In genomic region chr14:81341058-81341457, GRCm38 (mm10) we compare ENCODE assay signal across 16 mouse cellular contexts.
"Had no signal": no experiment of that assay in that cellular context is flagged by ENCODE, and none has a peak within 500 bp of the region (broad histone marks: within the 10 kb centered on the region; RNA-seq: fewer than 3 reads in every experiment).

No protein-coding gene starts in this region.

- H3K9me3 ChIP-seq: neural tube, embryonic 13.5 days; neural tube, embryonic 15.5 days; stomach, embryonic 15.5 days had no signal

- H3K9ac ChIP-seq: neural tube, embryonic 13.5 days; neural tube, embryonic 15.5 days; stomach, embryonic 15.5 days had no signal

- H3K36me3 ChIP-seq: neural tube, embryonic 13.5 days; neural tube, embryonic 15.5 days; stomach, embryonic 15.5 days had no signal

- H3K4me2 ChIP-seq: neural tube, embryonic 13.5 days; neural tube, embryonic 15.5 days; stomach, embryonic 15.5 days had no signal

- H3K27ac ChIP-seq: neural tube, embryonic 13.5 days; neural tube, embryonic 15.5 days; stomach, embryonic 15.5 days; stomach, postnatal 0 days had no signal

- H3K4me1 ChIP-seq: neural tube, embryonic 13.5 days; neural tube, embryonic 15.5 days; stomach, embryonic 15.5 days had no signal

- H3K4me3 ChIP-seq: neural tube, embryonic 13.5 days; neural tube, embryonic 15.5 days; stomach, embryonic 15.5 days had no signal

- DNase-seq: retina, postnatal 1 day; right cerebral cortex, adult 18-20 months; right cerebral cortex, postnatal 14 days; right cerebral cortex, postnatal 25 days; right cerebral cortex, postnatal 4 days; spleen, adult 18-20 months; thymus, adult 18-20 months; thymus, adult 2 months; thymus, postnatal 14 days; thymus, postnatal 25 days; thymus, postnatal 36 days; thymus, postnatal 4 days had no signal

- H3K27me3 ChIP-seq: neural tube, embryonic 13.5 days; neural tube, embryonic 15.5 days; stomach, embryonic 15.5 days had no signal
